Mouse (Mus musculus) stomach, adult 2 months (tissue): Measurements from ENCODE around the gene D630039A03Rik. TPM values are rescaled to one million over a fixed set of nuclear protein-coding genes. Genes with fewer than 3 reads are reported as not detected.

Source experiments
- polyA plus RNA-seq: library from polyadenylated mRNA; depleted of rRNA; stranded (reverse); fragments of >200 nt; gene quantifications from 2 replicates; pipeline ENCODE4 v1.2.3, GENCODE M21; 2012; rRNA removed

The D630039A03Rik gene
- polyA plus RNA-seq, result 3.0 and 3.1 TPM in 2 replicates

GRCm38 (mm10) chr4:57916201-57916661 is at the start of gene D630039A03Rik:
Gene D630039A03Rik, minus strand, starts transcription at chr4:57916297.

GRCm38 (mm10) chr4:57956029-57956960 is 40.2 kb upstream of the D630039A03Rik start, which contains the start of gene Txn1:
Gene Txn1, minus strand, starts transcription at chr4:57956411.

Other genes starting within 250 kb of the D630039A03Rik start
- 10.4 and 10.8 TPM in 2 replicates for gene Akap2, start 198.6 kb downstream of the D630039A03Rik start, polyA plus RNA-seq
- gene Txn1, start 40.1 kb upstream of the D630039A03Rik start, polyA plus RNA-seq, result 50.6 and 55.7 TPM in 2 replicates
- not detected in 2 replicates for gene Txndc8, start 92.8 kb upstream of the D630039A03Rik start, polyA plus RNA-seq